In genomic region chr11:120795756-120796613, GRCm38 (mm10) we compare ENCODE assay signal across 8 mouse cellular contexts. TPM values are rescaled to one million over a fixed set of nuclear protein-coding genes. Genes with fewer than 3 reads are reported as not detected.
DNase-seq lines count a peak whose midpoint lies in the region; ATAC-seq and TF ChIP-seq lines count a peak whose summit lies in the region.

TSS of gene Dus1l (minus strand) at chr11:120796403.

- WGBS in heart, embryonic 11.5 days (ENCODE audit: insufficient replicate concordance), result 2% methylated on average over 59 of the region's 59 CpGs
- 2% methylated on average over 59 of the region's 59 CpGs for WGBS in kidney, embryonic 16.5 days
- WGBS in liver, adult 2 months, result 1% methylated on average over 59 of the region's 59 CpGs

- H3ac ChIP-seq in myocyte (ENCODE audit: control insufficient read depth, insufficient read length), result peak within 1 kb of the TSS; percentile 62

- peak; percentile 98 for DNase-seq in B cell, adult 2 months
- peak; percentile 98 for DNase-seq in brain, adult 2 months (ENCODE audit: low read depth, low spot score)
- DNase-seq in liver, adult 2 months (ENCODE audit: extremely low read depth, low read depth, low spot score), result peak; percentile 84
- peak; percentile 97 for DNase-seq in splenic B cell, adult 2 months (ENCODE audit: low read depth, low spot score)

- ATAC-seq in erythroblast, adult 5-6 weeks (replicated peaks; ENCODE audit: low FRiP score, poor library complexity, severe bottlenecking), result peak; percentile 85
- ATAC-seq in heart, embryonic 11.5 days (replicated peaks; ENCODE audit: insufficient number of reproducible peaks, low FRiP score, low TSS enrichment), result peak; percentile 80
- peak; percentile 87 for ATAC-seq in kidney, embryonic 16.5 days (ENCODE audit: low FRiP score, low TSS enrichment)

- H3K79me2 ChIP-seq in liver, adult 2 months (ENCODE audit: control insufficient read depth, insufficient read depth, low read length), result peaks cover 15% of the 10 kb centered on the region
- peaks cover 16% of the 10 kb centered on the region for H3K79me2 ChIP-seq in myocyte (ENCODE audit: control insufficient read depth, insufficient read depth)

- peak within 1 kb of the TSS; percentile 93 for H3K9ac ChIP-seq in heart, embryonic 11.5 days (ENCODE audit: low read depth, low read length)
- H3K9ac ChIP-seq in kidney, embryonic 16.5 days (replicated peaks; ENCODE audit: low read length), result peak within 1 kb of the TSS; percentile 95
- H3K9ac ChIP-seq in liver, adult 2 months (ENCODE audit: low read depth, low read length), result peak within 1 kb of the TSS; percentile 88

- peak within 1 kb of the TSS; percentile 81 for H3K4me2 ChIP-seq in heart, embryonic 11.5 days
- peak within 1 kb of the TSS; percentile 93 for H3K4me2 ChIP-seq in kidney, embryonic 16.5 days (replicated peaks; ENCODE audit: low read depth, low read length)
- H3K4me2 ChIP-seq in myocyte (ENCODE audit: low read depth), result peak within 1 kb of the TSS; percentile 93

- H3K4me3 ChIP-seq in heart, embryonic 11.5 days (ENCODE audit: low read depth, low read length), result peak within 1 kb of the TSS; percentile 90
- peak within 1 kb of the TSS; percentile 94 for H3K4me3 ChIP-seq in kidney, embryonic 16.5 days (ENCODE audit: low read length)
- H3K4me3 ChIP-seq in liver, adult 2 months (ENCODE audit: insufficient read depth, low read depth, low read length), result peak within 1 kb of the TSS; percentile 90
- peak within 1 kb of the TSS; percentile 79 for H3K4me3 ChIP-seq in myocyte

- no peak for TF ChIP-seq CTCF in liver, adult 2 months (IDR thresholded peaks at IDR 0.05; ENCODE audit: low read depth, low read length)

- H3K27me3 ChIP-seq in heart, embryonic 11.5 days (ENCODE audit: control insufficient read depth, insufficient read depth, low read length), result no peaks in the 10 kb centered on the region
- H3K27me3 ChIP-seq in kidney, embryonic 16.5 days (ENCODE audit: insufficient read depth, low read length), result no peaks in the 10 kb centered on the region
- H3K27me3 ChIP-seq in liver, adult 2 months (ENCODE audit: control insufficient read depth, insufficient read depth, low read length), result no peaks in the 10 kb centered on the region
- no peaks in the 10 kb centered on the region for H3K27me3 ChIP-seq in myocyte (ENCODE audit: control insufficient read depth, insufficient read depth, insufficient read length)
- no peaks in the 10 kb centered on the region for H3K27me3 ChIP-seq in splenic B cell, adult 2 months (ENCODE audit: control insufficient read depth, insufficient read depth, low read length, poor library complexity, severe bottlenecking)

- TF ChIP-seq POLR2A in liver, adult 2 months (IDR thresholded peaks at IDR 0.05; ENCODE audit: extremely low read depth, insufficient read depth, low read length), result peak; percentile 55
- TF ChIP-seq POLR2A in myocyte (IDR thresholded peaks at IDR 0.05; ENCODE audit: insufficient read length, low read depth), result peak; percentile 76

- H3K27ac ChIP-seq in heart, embryonic 11.5 days (ENCODE audit: low read depth, low read length), result peak within 1 kb of the TSS; percentile 75
- peak within 1 kb of the TSS; percentile 83 for H3K27ac ChIP-seq in kidney, embryonic 16.5 days (ENCODE audit: low read length)
- peak within 1 kb of the TSS; percentile 67 for H3K27ac ChIP-seq in liver, adult 2 months (replicated peaks; ENCODE audit: insufficient read depth, low read depth, low read length)

- peaks cover 17% of the 10 kb centered on the region for H3K36me3 ChIP-seq in heart, embryonic 11.5 days (ENCODE audit: control insufficient read depth, insufficient read depth, low read length)
- H3K36me3 ChIP-seq in kidney, embryonic 16.5 days (ENCODE audit: insufficient read depth, low read length), result peaks cover 35% of the 10 kb centered on the region
- H3K36me3 ChIP-seq in liver, adult 2 months (ENCODE audit: control insufficient read depth, insufficient read depth, low read length), result peaks cover 16% of the 10 kb centered on the region
- peaks cover under 1% of the 10 kb centered on the region for H3K36me3 ChIP-seq in myocyte (ENCODE audit: control insufficient read depth, insufficient read depth)
- H3K36me3 ChIP-seq in splenic B cell, adult 2 months (ENCODE audit: control insufficient read depth, insufficient read depth, low read length, poor library complexity, severe bottlenecking), result peaks cover 10% of the 10 kb centered on the region

- H3K4me1 ChIP-seq in heart, embryonic 11.5 days (ENCODE audit: control insufficient read depth, insufficient read depth, low read length), result peaks cover 10% of the 10 kb centered on the region; the same call in 1 of the 2 replicates
- peaks cover 25% of the 10 kb centered on the region for H3K4me1 ChIP-seq in kidney, embryonic 16.5 days (ENCODE audit: insufficient read depth, low read length)
- H3K4me1 ChIP-seq in liver, adult 2 months (ENCODE audit: control insufficient read depth, insufficient read depth, low read length), result peaks cover 15% of the 10 kb centered on the region

- no peaks in the 10 kb centered on the region for H3K9me3 ChIP-seq in heart, embryonic 11.5 days (replicated peaks; ENCODE audit: control insufficient read depth, low read length)
- no peaks in the 10 kb centered on the region for H3K9me3 ChIP-seq in kidney, embryonic 16.5 days (ENCODE audit: low read length)

TF ChIP-seq in myocyte, 11 proteins besides CTCF, POLR2A, EP300 and RAD21:
- TF ChIP-seq POLR2AphosphoS2 (IDR thresholded peaks at IDR 0.05; ENCODE audit: insufficient read length, low read depth) (peak; percentile 77), REST (IDR thresholded peaks at IDR 0.05; ENCODE audit: insufficient read depth, insufficient read length) (no peak), USF1 (IDR thresholded peaks at IDR 0.05; ENCODE audit: low read depth) (peak; percentile 20), MYOG (IDR thresholded peaks at IDR 0.05; ENCODE audit: control insufficient read depth in 1 of 3, insufficient read depth in 1 of 3, insufficient read length in 2 of 3, low read depth in 2 of 3) (peak in 2 of 3 experiments; percentile 38 to 63), CEBPB (IDR thresholded peaks at IDR 0.05; ENCODE audit: insufficient read depth, poor library complexity, severe bottlenecking) (0 out of 2 replicates have a peak, but pooled peaks have one; percentile 28), TCF3 (IDR thresholded peaks at IDR 0.05; ENCODE audit: insufficient read length, low read depth) (no peak), SRF (IDR thresholded peaks at IDR 0.05; ENCODE audit: control insufficient read depth, insufficient read length, low read depth) (peak; percentile 79)

RNA-seq across cellular contexts. Expression of gene Dus1l, which starts in this region (rescaled TPM):
- total RNA-seq in erythroblast, adult 5-6 weeks (2015; ENCODE audit: low replicate concordance), result 10.0 and 12.5 TPM in 2 replicates
- total RNA-seq in erythroblast, adult 5-6 weeks (2017; ENCODE audit: low replicate concordance), result 6.4 and 8.5 TPM in 2 replicates
- 50.0 and 59.9 TPM in 2 replicates for polyA plus RNA-seq in heart, embryonic 11.5 days (2014; fragmentation: Nextera tagmentation; extraction: Ambion mirVana)
- polyA plus RNA-seq in kidney, embryonic 16.5 days (2015; fragmentation: Nextera tagmentation; extraction: Ambion mirVana), result 89.9 and 91.0 TPM in 2 replicates
- 52.1 and 52.4 TPM in 2 replicates for total RNA-seq in liver, adult 2 months (2014; rRNA removed)
- polyA plus RNA-seq in liver, adult 2 months (2012; rRNA removed), result 69.7 and 70.6 TPM in 2 replicates
- polyA plus RNA-seq in myocyte (2012; fragmentation: generic; extraction: Trizol), result 58.3 TPM

Comparison
In these comparisons a context has a peak if more than half of its experiments do, and no peak if none do; other contexts are left out.
1. Peak in every context shown above with its lines: DNase-seq, ATAC-seq, H3K4me3 ChIP-seq and H3K27ac ChIP-seq.